9 mouse cellular contexts compared by ENCODE assay signal in genomic region chr5:143270151-143270519, GRCm38 (mm10). TPM values are rescaled to one million over a fixed set of nuclear protein-coding genes. Genes with fewer than 3 reads are reported as not detected.
DNase-seq lines count a peak whose midpoint lies in the region; ATAC-seq and TF ChIP-seq lines count a peak whose summit lies in the region.
"Had no signal": no experiment of that assay in that cellular context is flagged by ENCODE, and none has a peak within 500 bp of the region (broad histone marks: within the 10 kb centered on the region; RNA-seq: fewer than 3 reads in every experiment).

No protein-coding gene starts in this region.

- intact Hi-C loops in left cerebral cortex, postnatal 10 days (cut with DNase I) = no loop called here

- H3K27me3 ChIP-seq in heart, postnatal 0 days (ENCODE audit: control insufficient read depth, insufficient read depth, low read length) = no peaks in the 10 kb centered on the region
- no peaks in the 10 kb centered on the region for H3K27me3 ChIP-seq in hindbrain, embryonic 14.5 days (ENCODE audit: control insufficient read depth, insufficient read depth, low read length)
- 0 out of 2 replicates have a peak, but pooled peaks cover 6% of the 10 kb centered on the region for H3K27me3 ChIP-seq in midbrain, embryonic 13.5 days

- no peak for DNase-seq in heart, postnatal 0 days (ENCODE audit: low spot score)
- no peak for DNase-seq in heart, adult 9 months (ENCODE audit: low spot score in 2 of 2)
- no peak for DNase-seq in hindbrain, embryonic 14.5 days (ENCODE audit: low spot score)
- no peak for DNase-seq in left cerebral cortex, postnatal 10 days (ENCODE audit: extremely low spot score in 1 of 2, low spot score in 2 of 2)
- DNase-seq in adrenal gland, postnatal 14 days = no peak
- no peak for DNase-seq in embryo, embryonic 9.5 days (ENCODE audit: extremely low spot score)

- ATAC-seq in heart, postnatal 0 days (ENCODE audit: insufficient read depth, low read depth) = peak; percentile 7; the same call in 1 of the 2 replicates
- ATAC-seq in hindbrain, embryonic 14.5 days (ENCODE audit: low FRiP score) = peak; percentile 28; the same call in 1 of the 2 replicates
- no peak; the same call in 1 of the 2 replicates for ATAC-seq in midbrain, embryonic 13.5 days

- no peaks in the 10 kb centered on the region for H3K36me3 ChIP-seq in heart, postnatal 0 days (replicated peaks; ENCODE audit: control insufficient read depth, insufficient read depth, low read length)
- H3K36me3 ChIP-seq in hindbrain, embryonic 14.5 days (replicated peaks; ENCODE audit: control insufficient read depth, insufficient read depth) = no peaks in the 10 kb centered on the region
- H3K36me3 ChIP-seq in midbrain, embryonic 13.5 days = no peaks in the 10 kb centered on the region

- H3K4me1 ChIP-seq in heart, postnatal 0 days (ENCODE audit: control insufficient read depth, insufficient read depth) = peaks cover 15% of the 10 kb centered on the region
- H3K4me1 ChIP-seq in bone marrow, adult 2 months (ENCODE audit: control insufficient read depth, insufficient read depth, low read length) = peaks cover 1% of the 10 kb centered on the region
- H3K4me1 ChIP-seq in hindbrain, embryonic 14.5 days (replicated peaks; ENCODE audit: control insufficient read depth, insufficient read depth, low read length) = peaks cover 22% of the 10 kb centered on the region
- peaks cover 34% of the 10 kb centered on the region for H3K4me1 ChIP-seq in midbrain, embryonic 13.5 days (replicated peaks)

- TF ChIP-seq POLR2A in bone marrow, adult 2 months (IDR thresholded peaks at IDR 0.05; ENCODE audit: borderline replicate concordance, control insufficient read depth, low read depth, low read length) = no peak

- TF ChIP-seq EP300 in heart, postnatal 0 days (IDR thresholded peaks at IDR 0.05; ENCODE audit: low read depth) = no peak

- H3K4me2 ChIP-seq in heart, postnatal 0 days (ENCODE audit: low read depth, low read length) = peak overlapping the region; percentile 99
- H3K4me2 ChIP-seq in hindbrain, embryonic 14.5 days (replicated peaks) = peak overlapping the region; percentile 82
- peak overlapping the region; percentile 72 for H3K4me2 ChIP-seq in midbrain, embryonic 13.5 days (replicated peaks)

- TF ChIP-seq CTCF in heart, postnatal 0 days (IDR thresholded peaks at IDR 0.05; ENCODE audit: low read depth) = no peak
- no peak for TF ChIP-seq CTCF in bone marrow, adult 2 months (IDR thresholded peaks at IDR 0.05; ENCODE audit: control insufficient read depth, insufficient read depth, low read length)

- H3K27ac ChIP-seq in heart, postnatal 0 days (ENCODE audit: low read depth) = peak overlapping the region; percentile 53
- H3K27ac ChIP-seq in bone marrow, adult 2 months (ENCODE audit: control insufficient read depth, insufficient read depth, low read depth, low read length, poor library complexity) = no peak overlapping the region
- H3K27ac ChIP-seq in hindbrain, embryonic 14.5 days = peak overlapping the region; percentile 83; the same call in 1 of the 2 replicates
- peak overlapping the region; percentile 85 for H3K27ac ChIP-seq in midbrain, embryonic 13.5 days

- peak overlapping the region; percentile 98 for H3K4me3 ChIP-seq in heart, postnatal 0 days (ENCODE audit: low read depth, low read length)
- peak overlapping the region; percentile 61 for H3K4me3 ChIP-seq in bone marrow, adult 2 months (replicated peaks; ENCODE audit: control insufficient read depth, low read depth, low read length)
- peak overlapping the region; percentile 74 for H3K4me3 ChIP-seq in hindbrain, embryonic 14.5 days (replicated peaks; ENCODE audit: low read length)
- H3K4me3 ChIP-seq in midbrain, embryonic 13.5 days (replicated peaks) = peak overlapping the region; percentile 89

- WGBS in heart, postnatal 0 days = 4% methylated on average over 12 of the region's 12 CpGs
- WGBS in bone marrow, adult 2 months = 5% methylated on average over 12 of the region's 12 CpGs
- 3% methylated on average over 12 of the region's 12 CpGs for WGBS in hindbrain, embryonic 14.5 days
- WGBS in midbrain, embryonic 13.5 days = 3% methylated on average over 12 of the region's 12 CpGs

- no peaks in the 10 kb centered on the region for H3K9me3 ChIP-seq in heart, postnatal 0 days (replicated peaks; ENCODE audit: control insufficient read depth, low read length)
- no peaks in the 10 kb centered on the region for H3K9me3 ChIP-seq in hindbrain, embryonic 14.5 days (ENCODE audit: control insufficient read depth, low read length)
- H3K9me3 ChIP-seq in midbrain, embryonic 13.5 days = no peaks in the 10 kb centered on the region

- H3K9ac ChIP-seq in heart, postnatal 0 days (replicated peaks; ENCODE audit: low read depth, low read length) = peak overlapping the region; percentile 90
- H3K9ac ChIP-seq in hindbrain, embryonic 14.5 days = peak overlapping the region; percentile 95
- H3K9ac ChIP-seq in midbrain, embryonic 13.5 days (replicated peaks) = peak overlapping the region; percentile 97

RNA-seq across cellular contexts. Expression of gene Zfp316, which starts 0.3 kb away (rescaled TPM):
- total RNA-seq in heart, postnatal 0 days (2014; rRNA removed; ENCODE audit: low replicate concordance) = 7.0 and 8.2 TPM in 2 replicates
- polyA plus RNA-seq in heart, postnatal 0 days (2015; fragmentation: Nextera tagmentation; extraction: Ambion mirVana) = 1.2 and 1.3 TPM in 2 replicates
- polyA plus RNA-seq in bone marrow, adult 2 months (2011; ENCODE audit: insufficient read depth, insufficient read length, low replicate concordance, missing spikeins) = 0.87 and 0.90 TPM in 2 replicates
- polyA plus RNA-seq in hindbrain, embryonic 14.5 days (2014; fragmentation: Nextera tagmentation; extraction: Ambion mirVana) = 5.5 and 6.4 TPM in 2 replicates
- polyA plus RNA-seq in midbrain, embryonic 13.5 days (2015; fragmentation: Nextera tagmentation; extraction: Ambion mirVana) = 8.2 and 12.1 TPM in 2 replicates
- 10 to 100 TPM; 22.6 to 23.6 TPM for total RNA-seq in left cerebral cortex, postnatal 10 days (2021)
- total RNA-seq in adrenal gland, postnatal 14 days (2021) = 6.9 and 7.6 TPM in 2 replicates

RNA-seq across cellular contexts. Expression of gene Zfp853, which starts 23.3 kb away (rescaled TPM):
- 3.3 TPM in 1 of 2 replicates, not detected in the other for total RNA-seq in heart, postnatal 0 days (2014; rRNA removed; ENCODE audit: low replicate concordance)
- polyA plus RNA-seq in heart, postnatal 0 days (2015; fragmentation: Nextera tagmentation; extraction: Ambion mirVana) = 0.04 TPM in 1 of 2 replicates, not detected in the other
- polyA plus RNA-seq in bone marrow, adult 2 months (2011; ENCODE audit: insufficient read depth, insufficient read length, low replicate concordance, missing spikeins) = not detected in 2 replicates
- 0.23 and 0.43 TPM in 2 replicates for polyA plus RNA-seq in hindbrain, embryonic 14.5 days (2014; fragmentation: Nextera tagmentation; extraction: Ambion mirVana)
- 0.05 and 0.06 TPM in 2 replicates for polyA plus RNA-seq in midbrain, embryonic 13.5 days (2015; fragmentation: Nextera tagmentation; extraction: Ambion mirVana)
- 10 to 100 TPM; 11.3 to 12.5 TPM for total RNA-seq in left cerebral cortex, postnatal 10 days (2021)
- 0.41 and 0.83 TPM in 2 replicates for total RNA-seq in adrenal gland, postnatal 14 days (2021)
- total RNA-seq: hematopoietic stem cell, adult 5-6 weeks had no signal

RNA-seq across cellular contexts. Expression of gene Zfp12, which starts 35.2 kb away (rescaled TPM):
- total RNA-seq in heart, postnatal 0 days (2014; rRNA removed; ENCODE audit: low replicate concordance) = 7.8 and 12.1 TPM in 2 replicates
- polyA plus RNA-seq in heart, postnatal 0 days (2015; fragmentation: Nextera tagmentation; extraction: Ambion mirVana) = 3.6 and 4.0 TPM in 2 replicates
- 1.7 and 5.6 TPM in 2 replicates for polyA plus RNA-seq in bone marrow, adult 2 months (2011; ENCODE audit: insufficient read depth, insufficient read length, low replicate concordance, missing spikeins)
- polyA plus RNA-seq in hindbrain, embryonic 14.5 days (2014; fragmentation: Nextera tagmentation; extraction: Ambion mirVana) = 21.6 and 24.8 TPM in 2 replicates
- polyA plus RNA-seq in midbrain, embryonic 13.5 days (2015; fragmentation: Nextera tagmentation; extraction: Ambion mirVana) = 24.3 and 25.1 TPM in 2 replicates
- 10 to 100 TPM; 21.8 to 26.6 TPM for total RNA-seq in left cerebral cortex, postnatal 10 days (2021)
- total RNA-seq in adrenal gland, postnatal 14 days (2021) = 19.7 and 22.0 TPM in 2 replicates

RNA-seq across cellular contexts. Expression of gene Spdye4a, which starts 43.4 kb away (rescaled TPM):
- total RNA-seq in heart, postnatal 0 days (2014; rRNA removed; ENCODE audit: low replicate concordance) = not detected in 2 replicates
- polyA plus RNA-seq in heart, postnatal 0 days (2015; fragmentation: Nextera tagmentation; extraction: Ambion mirVana) = not detected in 2 replicates
- not detected in 2 replicates for polyA plus RNA-seq in bone marrow, adult 2 months (2011; ENCODE audit: insufficient read depth, insufficient read length, low replicate concordance, missing spikeins)
- polyA plus RNA-seq in hindbrain, embryonic 14.5 days (2014; fragmentation: Nextera tagmentation; extraction: Ambion mirVana) = not detected in 2 replicates
- polyA plus RNA-seq in midbrain, embryonic 13.5 days (2015; fragmentation: Nextera tagmentation; extraction: Ambion mirVana) = not detected in 2 replicates
- not detected for total RNA-seq in left cerebral cortex, postnatal 10 days (2021)
- total RNA-seq in adrenal gland, postnatal 14 days (2021) = not detected in 2 replicates
- total RNA-seq: hematopoietic stem cell, adult 5-6 weeks had no signal

RNA-seq across cellular contexts. Expression of gene E130309D02Rik, which starts 45.0 kb away (rescaled TPM):
- total RNA-seq in heart, postnatal 0 days (2014; rRNA removed; ENCODE audit: low replicate concordance) = 34.3 and 45.3 TPM in 2 replicates
- polyA plus RNA-seq in heart, postnatal 0 days (2015; fragmentation: Nextera tagmentation; extraction: Ambion mirVana) = 15.4 and 15.8 TPM in 2 replicates
- polyA plus RNA-seq in bone marrow, adult 2 months (2011; ENCODE audit: insufficient read depth, insufficient read length, low replicate concordance, missing spikeins) = 7.6 and 13.1 TPM in 2 replicates
- polyA plus RNA-seq in hindbrain, embryonic 14.5 days (2014; fragmentation: Nextera tagmentation; extraction: Ambion mirVana) = 24.6 and 25.4 TPM in 2 replicates
- polyA plus RNA-seq in midbrain, embryonic 13.5 days (2015; fragmentation: Nextera tagmentation; extraction: Ambion mirVana) = 38.5 and 43.4 TPM in 2 replicates
- total RNA-seq in left cerebral cortex, postnatal 10 days (2021) = 10 to 100 TPM; 20.0 to 22.1 TPM
- total RNA-seq in adrenal gland, postnatal 14 days (2021) = 24.5 and 26.4 TPM in 2 replicates
